Mouse (Mus musculus) ovary, postnatal 14 days (tissue): ENCODE results near the gene Stx17.

Source experiments
- DNase-seq: peaks from one replicate; pipeline ENCODE4 v3.0.0; 2022; ENCODE audit warnings: low spot score

The Stx17 gene

GRCm38 (mm10) chr4:48163851-48164250 is 39.1 kb downstream of the Stx17 start:
- no peak for DNase-seq

- DNase-seq, result no peak
Measured at GRCm38 (mm10) chr4:48175666-48176065, 51.0 kb downstream of the Stx17 start.

- no peak for DNase-seq
Measured at GRCm38 (mm10) chr4:48180922-48181321, 56.2 kb downstream of the Stx17 start.

DNA sequence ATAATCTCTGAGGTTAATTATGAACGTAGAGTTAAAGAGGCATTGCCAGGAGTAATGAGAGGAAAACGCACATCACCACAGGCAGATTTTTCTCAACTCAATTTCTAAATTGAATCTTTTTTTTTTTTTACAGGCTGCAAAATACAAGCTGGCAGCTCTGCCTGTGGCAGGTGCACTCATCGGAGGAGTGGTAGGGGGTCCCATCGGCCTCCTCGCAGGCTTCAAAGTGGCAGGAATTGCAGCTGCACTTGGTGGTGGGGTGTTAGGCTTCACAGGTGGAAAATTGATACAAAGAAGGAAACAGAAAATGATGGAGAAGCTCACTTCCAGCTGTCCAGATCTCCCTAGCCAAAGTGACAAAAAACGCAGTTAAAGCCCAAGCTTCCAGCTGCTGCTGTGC is 56.7 kb downstream of the Stx17 start:
- DNase-seq, result no peak

DNA sequence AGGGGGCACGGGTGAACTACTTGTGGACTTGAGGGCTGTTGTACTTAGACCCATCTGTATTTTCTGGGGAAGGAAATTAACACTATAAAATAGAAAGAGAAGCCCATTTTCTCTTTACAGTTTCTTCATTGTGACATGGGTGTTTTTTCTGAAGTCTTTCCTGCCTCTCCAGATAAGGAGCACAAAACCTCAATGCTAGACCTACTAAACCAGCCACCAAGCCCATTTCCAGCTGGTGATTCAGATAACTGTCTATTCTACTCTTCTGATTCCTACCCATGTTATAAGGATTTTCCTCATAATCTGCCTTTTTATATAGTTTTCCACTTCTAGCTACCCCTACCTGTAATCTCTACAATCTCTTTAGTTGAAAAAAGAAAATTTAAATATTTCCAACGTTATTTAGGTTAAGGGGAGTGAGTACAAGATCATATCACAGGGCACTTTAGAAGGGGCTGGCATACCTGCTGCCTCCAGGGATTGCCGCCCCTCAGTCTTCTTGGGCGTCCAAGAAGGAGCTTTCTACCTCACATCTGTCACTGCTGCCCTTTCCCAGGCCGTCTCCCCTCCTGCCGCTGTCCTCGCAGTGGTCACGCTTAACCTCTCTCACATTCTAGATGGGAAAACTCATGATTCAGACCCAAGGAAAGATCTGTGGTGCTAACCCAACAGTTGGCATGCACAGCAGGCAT is 57.5 kb downstream of the Stx17 start:
- DNase-seq, result no peak

GRCm38 (mm10) chr4:48197925-48198324 is 73.2 kb downstream of the Stx17 start:
- no peak for DNase-seq

GRCm38 (mm10) chr4:48198447-48198846 is 73.7 kb downstream of the Stx17 start:
- no peak for DNase-seq

DNA sequence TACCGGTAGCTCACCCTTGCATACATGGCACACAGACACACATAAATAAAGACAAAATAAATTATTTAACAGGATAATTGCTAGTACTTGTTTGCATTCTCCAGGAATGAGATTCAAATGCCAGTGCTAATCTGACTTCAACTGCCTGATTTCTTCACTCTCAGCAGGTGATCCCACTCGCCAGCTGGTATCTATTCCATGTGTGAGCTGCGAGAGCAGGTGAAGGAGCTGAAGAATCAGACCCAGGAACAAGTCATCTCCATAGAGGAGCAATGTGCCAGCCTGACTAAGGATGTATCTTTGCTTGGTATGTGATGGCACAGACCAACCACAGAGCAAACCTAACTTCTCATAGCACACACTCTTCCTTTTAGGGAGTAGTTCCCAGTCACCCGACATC is 78.8 kb downstream of the Stx17 start:
- DNase-seq, result no peak

GRCm38 (mm10) chr4:48225173-48225572 is 100.5 kb downstream of the Stx17 start:
- DNase-seq, result peak; percentile 73

DNA sequence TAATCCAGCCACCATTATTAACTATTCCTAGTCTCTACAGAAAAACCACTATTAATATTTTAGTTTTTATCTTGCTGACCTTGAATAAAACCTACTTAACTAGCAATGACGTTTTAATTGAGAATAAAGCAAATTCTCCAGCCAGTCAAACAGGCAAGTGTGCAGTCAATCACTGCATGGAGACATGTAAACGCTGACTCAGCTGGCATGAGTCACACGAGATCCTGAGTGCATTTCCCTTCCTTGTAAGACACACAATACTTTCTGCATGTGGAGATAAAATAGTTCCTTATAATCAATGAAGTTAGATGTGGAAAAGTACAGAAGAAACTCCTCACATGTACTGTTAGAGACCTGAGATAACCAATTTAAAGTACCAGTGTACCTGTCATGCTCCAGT is 100.9 kb downstream of the Stx17 start:
- DNase-seq, result no peak

GRCm38 (mm10) chr4:48226800-48227199 is 102.1 kb downstream of the Stx17 start:
- no peak for DNase-seq
